Mouse (Mus musculus) splenic B cell, adult 2 months (primary cell): ENCODE results near the gene Cyp46a1.

ENCODE experiments used
- DNase-seq: peaks from one replicate; pipeline ENCODE4 v3.0.0-alpha.2; 2011; ENCODE audit warnings: low read depth, low spot score
- H3K27me3 ChIP-seq: 2 replicates; pipeline ENCODE4 v1.6.1; 2012; ENCODE audit warnings: mild to moderate bottlenecking, low read length, moderate library complexity, mixed read lengths; ENCODE audit not compliant: control insufficient read depth, poor library complexity, insufficient read depth, severe bottlenecking
- H3K36me3 ChIP-seq: 2 replicates; pipeline ENCODE4 v1.6.1; 2012; ENCODE audit warnings: mild to moderate bottlenecking, low read length, moderate library complexity, mixed read lengths; ENCODE audit not compliant: control insufficient read depth, poor library complexity, insufficient read depth, severe bottlenecking

Cyp46a1 gene

DNA sequence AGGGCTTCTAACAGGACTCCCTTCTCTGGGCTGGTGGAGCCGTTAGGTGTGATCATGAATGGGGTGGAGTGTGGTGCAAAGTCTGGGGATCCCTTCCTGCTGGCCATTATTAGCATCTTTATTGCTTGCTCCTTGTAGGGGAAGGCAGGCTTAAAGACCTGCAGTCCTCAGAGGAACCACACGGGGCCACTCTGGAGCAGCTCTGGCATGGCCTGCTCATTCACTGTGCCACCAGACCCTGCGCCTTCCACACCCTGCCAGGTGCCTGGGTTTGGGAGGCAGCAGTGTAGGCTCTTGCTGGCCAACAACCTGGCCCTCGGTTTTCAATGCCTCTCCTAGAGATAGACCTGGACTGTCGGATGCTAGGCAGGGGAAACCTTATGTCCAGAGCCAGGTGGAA lies 29.6 kb downstream of the Cyp46a1 start:
- peak; percentile 34 for DNase-seq
- Histone ChIP-seq H3K27me3 (no peaks in the 10 kb centered on the region), H3K36me3 (no peaks in the 10 kb centered on the region)

DNA sequence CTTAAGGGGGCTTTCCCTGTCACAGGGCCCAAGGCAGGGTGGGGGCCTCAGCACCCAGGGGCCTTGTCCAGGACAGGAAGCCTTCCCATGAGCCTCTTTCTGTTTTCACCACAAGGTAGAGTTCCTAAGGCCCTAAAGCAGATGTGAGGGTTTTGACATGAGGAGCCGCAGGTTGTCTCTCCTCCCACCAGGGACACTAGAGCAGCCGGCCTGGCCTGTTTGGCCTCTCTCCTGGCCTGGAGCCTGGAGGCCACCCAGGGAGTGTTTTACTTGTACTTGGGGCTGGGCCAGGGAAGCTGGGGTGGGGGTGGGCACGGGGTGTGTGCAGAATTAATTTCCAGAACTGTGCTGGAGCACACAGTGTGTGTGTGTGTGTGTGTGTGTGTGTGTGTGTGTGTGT lies 31.2 kb downstream of the Cyp46a1 start:
- no peak for DNase-seq
- no peaks in the 10 kb centered on the region for H3K36me3 ChIP-seq
- no peaks in the 10 kb centered on the region for H3K27me3 ChIP-seq

DNA sequence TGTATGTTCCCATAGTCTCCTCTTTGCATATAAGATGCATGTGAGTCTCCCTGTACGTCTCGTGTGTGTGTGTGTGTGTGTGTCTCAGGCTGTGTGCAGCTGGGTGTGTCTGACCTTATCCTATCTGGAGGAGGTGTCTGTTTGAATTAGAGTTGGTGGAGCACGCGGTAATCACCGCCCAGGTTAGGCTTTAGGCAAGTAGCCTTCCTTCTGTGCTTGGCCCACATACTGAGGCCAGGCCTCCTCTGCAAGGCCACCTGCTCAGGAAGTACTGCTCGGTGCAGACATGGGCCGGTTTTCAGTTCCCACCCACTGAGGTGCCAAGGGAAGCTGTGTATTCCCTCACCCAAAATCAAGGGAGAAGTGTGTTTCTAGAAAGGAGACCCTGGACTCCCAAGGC lies 31.7 kb downstream of the Cyp46a1 start:
- DNase-seq = no peak
- H3K36me3 ChIP-seq = no peaks in the 10 kb centered on the region
- no peaks in the 10 kb centered on the region for H3K27me3 ChIP-seq

DNA sequence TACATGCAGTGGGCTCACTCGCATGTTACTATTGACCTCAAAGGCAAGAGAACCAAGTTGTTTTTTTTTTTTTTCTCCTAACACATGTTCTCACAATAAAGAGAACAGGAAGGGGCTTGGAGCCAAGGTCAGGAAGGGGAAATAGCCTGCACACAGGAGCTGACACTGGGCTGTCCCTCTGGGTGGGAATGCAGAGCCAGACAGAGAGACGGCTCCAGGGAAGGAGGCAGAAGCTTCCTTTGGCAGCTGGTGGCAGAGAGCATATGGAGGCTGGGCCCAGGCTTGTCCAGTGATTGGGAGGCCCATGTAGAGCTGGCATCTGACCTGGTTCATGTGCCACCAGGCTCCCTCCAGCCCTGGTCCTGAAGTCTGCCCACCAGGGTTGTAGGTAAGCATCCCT lies 33.7 kb downstream of the Cyp46a1 start:
- DNase-seq = no peak
- Histone ChIP-seq H3K27me3 (no peaks in the 10 kb centered on the region), H3K36me3 (no peaks in the 10 kb centered on the region)

DNA sequence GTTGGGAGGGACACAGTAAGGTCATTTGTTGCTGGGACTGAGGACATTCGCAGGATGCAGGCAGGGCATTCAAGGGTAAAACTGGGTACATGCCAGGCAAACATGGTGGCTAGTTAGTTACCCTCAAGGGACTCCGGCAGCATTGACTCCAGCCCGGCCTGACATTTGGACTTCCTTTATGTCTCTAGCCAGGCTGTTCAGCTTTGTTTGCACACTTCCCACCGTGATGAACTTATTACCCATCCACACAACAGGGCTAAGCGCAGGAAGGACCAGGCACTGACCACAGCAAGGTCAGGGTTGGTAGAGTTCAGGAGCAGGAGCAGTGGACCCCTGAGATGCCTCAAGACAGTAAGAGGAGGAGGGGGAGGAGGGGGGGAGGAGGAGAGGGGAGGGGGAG lies 34.7 kb downstream of the Cyp46a1 start:
- Histone ChIP-seq H3K36me3 (no peaks in the 10 kb centered on the region), H3K27me3 (no peaks in the 10 kb centered on the region)
- DNase-seq = no peak

DNA sequence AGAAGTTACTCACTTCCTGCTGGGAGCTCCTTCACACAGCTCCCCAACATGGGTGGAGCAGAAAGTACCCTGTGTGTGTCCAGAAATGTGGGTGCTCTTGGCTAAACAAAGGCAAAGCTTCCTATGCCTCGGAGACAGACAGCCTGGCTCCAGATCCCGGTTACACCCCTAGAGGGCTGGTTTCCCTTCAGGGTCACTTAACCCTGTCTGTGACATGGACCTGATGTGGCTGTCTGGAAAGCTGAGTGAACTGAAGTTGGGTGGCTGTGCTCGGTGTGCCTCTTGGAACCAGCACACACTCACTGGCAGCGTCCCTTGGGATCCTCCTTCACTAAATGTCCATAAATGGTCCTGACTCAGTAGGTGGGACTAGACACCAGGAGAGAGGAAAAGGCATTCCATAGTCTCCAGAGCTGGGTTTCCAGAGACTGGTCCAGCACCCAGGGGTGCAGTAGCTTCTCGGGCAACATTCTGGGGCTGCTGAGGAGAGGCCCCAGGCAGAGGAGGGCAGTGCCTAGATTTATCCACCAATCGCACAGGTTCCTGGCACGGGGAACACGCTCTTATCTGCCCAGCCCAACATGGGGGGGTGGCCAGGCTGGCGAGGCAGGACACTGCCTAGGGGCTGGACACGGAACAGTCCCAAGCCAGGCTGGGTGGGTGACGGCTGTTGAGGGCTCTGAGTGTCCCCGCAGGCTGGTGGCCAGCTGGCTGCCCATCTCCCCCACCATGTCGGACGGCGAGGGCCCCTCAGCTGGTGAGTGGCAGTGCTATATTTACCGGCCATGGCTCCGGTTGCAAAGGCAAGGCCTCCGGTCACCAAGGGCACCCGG lies 36.6 kb downstream of the Cyp46a1 start, which contains the start of gene Eml1:
Gene Eml1 (plus strand): TSS at position 362 of the 833 bp plus-strand sequence.
- DNase-seq = no peak
- no peaks in the 10 kb centered on the region for H3K27me3 ChIP-seq
- H3K36me3 ChIP-seq = no peaks in the 10 kb centered on the region

DNA sequence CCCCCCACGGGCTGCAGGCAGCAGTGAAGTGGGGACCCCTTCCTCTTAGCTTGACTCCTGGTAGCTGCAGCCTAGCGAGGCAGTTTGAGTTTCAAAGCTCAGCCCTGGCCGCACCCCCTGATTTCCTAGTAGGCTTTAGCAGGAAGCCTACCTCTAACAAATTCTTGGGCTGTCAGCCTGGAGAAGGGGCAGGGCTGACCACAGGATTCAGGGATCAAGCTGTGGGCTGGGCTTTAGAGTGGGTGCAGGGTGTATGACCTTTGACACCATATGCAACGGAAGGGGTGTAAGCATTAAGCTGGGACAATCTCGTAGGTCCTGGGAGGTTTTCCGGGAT lies 37.2 kb downstream of the Cyp46a1 start:
- Histone ChIP-seq H3K27me3 (no peaks in the 10 kb centered on the region), H3K36me3 (no peaks in the 10 kb centered on the region)
- no peak for DNase-seq

DNA sequence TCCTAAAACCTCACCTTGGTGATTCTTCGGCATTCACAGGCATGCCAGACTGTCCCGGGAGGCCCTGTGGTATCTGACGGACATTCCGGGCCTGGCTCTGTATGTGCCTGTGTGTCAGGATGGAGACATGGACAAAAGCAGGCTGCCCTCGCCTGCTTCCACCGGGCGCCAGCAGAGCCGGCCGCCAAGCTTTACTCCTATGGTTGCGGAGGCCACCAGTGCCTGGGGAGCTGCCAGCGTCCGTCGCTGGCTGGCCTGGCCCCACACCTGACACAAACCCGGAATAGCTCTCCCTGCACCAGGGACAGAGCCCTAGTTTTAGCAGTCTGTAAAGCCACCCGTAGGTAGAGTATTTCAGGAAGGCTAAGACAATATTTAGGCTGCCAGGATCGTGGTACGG lies 38.1 kb downstream of the Cyp46a1 start:
- no peak for DNase-seq

DNA sequence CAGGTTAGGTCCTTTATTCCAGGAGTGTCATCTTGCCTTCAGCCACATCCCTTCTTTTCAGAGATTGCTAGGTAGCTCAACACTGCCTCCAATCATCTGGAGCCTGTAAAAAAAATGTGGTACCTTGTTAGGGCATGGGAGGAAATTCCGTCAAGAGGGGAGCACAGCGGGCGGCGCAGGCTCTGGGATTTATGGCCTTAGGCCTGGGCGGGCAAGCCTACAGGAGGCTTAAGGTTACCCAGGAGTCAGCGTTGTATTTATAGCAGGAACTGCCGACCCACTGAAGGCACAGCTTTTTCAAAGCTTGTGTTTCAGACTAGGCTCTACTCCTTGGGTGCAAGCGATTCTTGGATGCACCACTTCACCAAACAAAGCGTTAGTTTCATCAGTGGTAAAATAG lies 39.4 kb downstream of the Cyp46a1 start:
- no peak for DNase-seq
- Histone ChIP-seq H3K36me3 (no peaks in the 10 kb centered on the region), H3K27me3 (no peaks in the 10 kb centered on the region)

More for the DNA sequence above, 38.1 kb downstream of the Cyp46a1 start:
- no peaks in the 10 kb centered on the region for H3K36me3 ChIP-seq
- no peaks in the 10 kb centered on the region for H3K27me3 ChIP-seq

DNA sequence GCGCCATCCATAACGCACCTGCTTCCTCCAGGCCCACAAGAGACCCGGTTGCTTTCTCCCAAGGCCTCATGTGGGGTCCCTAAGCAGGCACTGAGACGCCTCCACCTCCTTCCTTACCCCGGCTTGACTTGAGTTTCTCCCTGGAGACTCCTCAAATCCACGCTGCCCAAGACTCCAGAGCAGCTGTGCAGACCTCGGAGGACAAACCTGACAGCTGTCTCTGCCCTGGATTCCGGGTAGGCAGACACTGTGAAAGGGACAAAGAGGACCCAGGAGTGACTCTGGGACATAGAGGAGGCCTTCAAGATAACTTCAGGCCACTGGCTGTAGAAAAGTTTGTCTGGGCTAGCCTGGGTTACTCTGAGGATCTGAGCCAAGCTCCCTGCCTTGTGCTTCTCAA lies 40.5 kb downstream of the Cyp46a1 start:
- no peaks in the 10 kb centered on the region for H3K36me3 ChIP-seq
- no peak for DNase-seq
- H3K27me3 ChIP-seq = no peaks in the 10 kb centered on the region

DNA sequence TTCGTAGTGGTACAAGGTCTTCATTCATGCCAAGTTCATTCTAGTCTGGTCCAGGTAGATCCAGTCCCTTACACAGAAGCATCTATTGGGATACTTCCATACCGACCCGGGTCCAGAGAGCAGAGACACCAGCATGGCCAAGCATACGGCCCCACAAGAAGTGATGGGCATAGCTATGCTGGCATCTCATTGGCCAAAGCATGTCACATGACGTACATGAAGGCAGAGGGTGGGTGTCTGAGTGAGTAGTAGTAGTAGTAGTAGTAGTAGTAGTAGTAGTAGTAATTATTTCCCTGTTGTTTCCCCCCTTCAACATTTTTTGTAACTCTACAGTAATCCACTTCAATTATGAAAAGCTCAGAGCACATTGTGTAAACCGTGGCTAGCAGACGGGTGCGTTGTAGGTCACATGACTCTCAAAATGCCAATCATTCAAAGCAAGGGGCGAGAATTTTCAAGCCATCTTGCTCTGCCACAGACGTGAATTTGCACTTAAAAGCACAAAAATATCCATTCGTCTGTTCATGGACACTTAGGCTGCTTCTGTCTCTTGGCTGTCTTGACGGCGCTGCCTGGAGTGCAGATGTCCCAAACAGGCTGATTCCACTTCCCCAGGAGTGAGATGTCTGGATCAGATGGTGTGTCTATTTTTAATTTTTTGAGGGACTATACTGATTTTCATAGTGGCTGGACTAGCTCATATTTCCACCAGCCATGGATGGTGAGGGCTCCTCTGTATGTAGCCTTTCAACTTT lies 44.4 kb downstream of the Cyp46a1 start:
- no peaks in the 10 kb centered on the region for H3K36me3 ChIP-seq
- DNase-seq = no peak
- H3K27me3 ChIP-seq = no peaks in the 10 kb centered on the region

DNA sequence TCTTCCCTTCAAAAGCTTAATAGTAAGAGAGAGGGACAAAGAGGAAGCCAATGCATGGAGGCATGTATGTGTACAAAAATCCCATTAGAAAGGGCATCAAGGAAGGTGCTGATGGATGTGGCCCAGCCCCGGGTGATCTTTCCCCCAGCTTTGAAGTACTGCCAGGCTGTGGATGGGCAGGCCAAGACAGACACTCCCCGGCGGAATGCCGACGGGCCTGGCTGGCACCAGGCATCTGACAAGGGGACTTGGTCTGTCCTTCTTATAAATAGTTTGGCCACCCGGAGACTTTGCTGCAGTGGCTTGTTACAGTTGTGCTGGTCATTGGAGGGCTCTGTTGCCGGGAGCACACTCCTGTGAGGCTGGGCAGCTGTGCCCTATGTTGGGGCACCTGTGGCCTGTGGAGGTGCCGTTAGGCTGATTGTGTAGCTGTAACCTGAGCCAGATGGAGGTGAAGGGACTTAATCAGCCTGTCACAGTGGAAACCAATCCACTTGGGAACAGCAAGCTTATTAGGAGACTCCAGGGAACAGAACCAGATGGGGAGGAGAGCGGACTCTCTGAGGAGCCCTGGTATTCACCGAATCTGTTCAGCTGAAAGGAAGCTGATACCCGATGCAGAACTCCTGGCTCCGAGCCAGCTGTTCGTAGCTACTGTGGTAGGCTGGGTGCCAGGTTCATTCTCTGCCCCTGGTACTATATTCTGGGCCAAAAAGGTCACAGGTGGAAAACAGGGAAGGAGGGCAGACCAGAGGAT lies 52.5 kb downstream of the Cyp46a1 start:
- no peaks in the 10 kb centered on the region for H3K27me3 ChIP-seq
- no peak for DNase-seq
- H3K36me3 ChIP-seq = no peaks in the 10 kb centered on the region

DNA sequence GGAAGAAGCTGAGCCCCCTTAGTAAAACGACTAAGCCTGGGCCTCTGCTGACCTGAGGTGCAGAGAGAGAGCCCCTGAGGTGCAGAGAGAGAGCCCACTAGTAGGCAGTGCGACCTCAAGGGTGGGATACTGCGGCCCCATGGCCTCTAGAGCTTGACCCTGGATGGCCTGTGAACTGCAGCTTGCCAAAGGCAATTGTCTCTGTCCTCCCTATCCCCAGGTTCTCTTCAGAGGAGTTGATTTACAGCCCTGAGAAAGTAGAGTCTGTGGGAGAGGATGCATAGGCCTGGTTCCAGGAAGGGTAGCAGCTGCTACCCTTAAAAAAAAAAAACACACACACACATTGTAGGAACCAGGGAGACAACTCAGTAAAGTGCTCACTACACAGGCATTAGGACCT lies 55.5 kb downstream of the Cyp46a1 start:
- Histone ChIP-seq H3K27me3 (no peaks in the 10 kb centered on the region), H3K36me3 (no peaks in the 10 kb centered on the region)
- no peak for DNase-seq

DNA sequence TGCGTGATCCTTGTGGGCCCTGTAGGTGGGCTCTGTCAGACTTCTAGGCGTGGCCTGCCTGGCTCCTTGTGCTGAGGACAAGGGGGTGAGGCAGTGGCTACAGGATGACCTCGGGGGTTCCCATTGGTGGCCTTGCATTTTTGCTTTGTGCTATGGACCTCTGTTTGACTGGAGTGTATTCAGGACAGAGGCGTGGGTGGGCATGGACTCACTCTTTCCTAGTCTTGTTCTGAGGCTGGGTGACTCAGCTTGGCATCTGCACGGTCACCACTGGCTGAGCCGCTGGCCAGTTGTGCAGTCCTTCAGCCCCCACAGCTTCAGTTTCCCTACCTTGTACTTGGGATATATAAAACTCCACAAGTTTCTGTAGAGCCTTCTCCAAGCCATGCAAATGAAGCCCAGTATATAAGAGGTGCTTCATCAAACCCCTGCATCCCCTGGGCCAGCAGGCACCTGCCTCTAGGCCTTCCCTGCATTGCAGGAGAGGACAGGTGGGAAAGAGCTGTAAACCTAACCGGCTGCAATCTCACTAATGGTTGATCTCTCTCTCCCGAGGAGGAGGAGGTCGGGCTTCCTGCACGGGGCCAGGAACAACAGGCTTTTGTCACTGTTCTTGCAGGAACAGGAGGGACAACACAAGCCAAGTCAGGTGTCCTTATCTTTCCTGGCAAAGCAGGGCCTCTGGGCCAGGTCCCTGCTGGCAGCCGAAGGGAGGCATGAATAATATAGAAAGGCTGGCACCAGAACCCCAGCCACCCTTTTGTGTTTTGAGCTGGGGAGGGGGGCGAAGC lies 58.3 kb downstream of the Cyp46a1 start:
- no peaks in the 10 kb centered on the region for H3K27me3 ChIP-seq
- H3K36me3 ChIP-seq = no peaks in the 10 kb centered on the region
- no peak for DNase-seq
